Mouse (Mus musculus) spleen, adult 2 months (tissue): ENCODE data around the gene Alkbh7.

Source experiments
- CTCF ChIP-seq: fragments of 200-500 bp; IDR thresholded peaks from 2 replicates; pipeline ENCODE4 v1.5.1; 2011; ENCODE audit warnings: mild to moderate bottlenecking, inconsistent platforms; ENCODE audit not compliant: insufficient read depth, insufficient read length, insufficient replicate concordance; ENCODE audit errors: extremely low read depth
- POLR2A ChIP-seq: fragments of 200-500 bp; IDR thresholded peaks from 2 replicates; pipeline ENCODE4 v1.6.1; 2011; ENCODE audit warnings: low read depth, low read length, inconsistent platforms

- TF ChIP-seq CTCF (no peak), POLR2A (no peak)
Measured at GRCm38 (mm10) chr17:56969321-56969720, 27.8 kb upstream of the Alkbh7 start.
